ENCODE assay signal across 28 mouse cellular contexts in genomic region chr6:81751631-81752030, GRCm38 (mm10).
"Had no signal": no experiment of that assay in that cellular context is flagged by ENCODE, and none has a peak within 500 bp of the region (broad histone marks: within the 10 kb centered on the region; RNA-seq: fewer than 3 reads in every experiment).

No protein-coding gene starts in this region.

- DNase-seq: left cerebral cortex, postnatal 4 days; liver; liver, embryonic 13.5 days; liver, postnatal 0 days; lung, adult 18-20 months; lung, adult 2 months; lung, embryonic 14.5 days; lung, postnatal 10 days; lung, postnatal 14 days; lung, postnatal 36 days; lung, postnatal 4 days; midbrain, embryonic 14.5 days had no signal

- H3K4me3 ChIP-seq: limb, embryonic 10.5 days; limb, embryonic 12.5 days; limb, embryonic 13.5 days; limb, embryonic 15.5 days; liver, embryonic 12.5 days; liver, embryonic 13.5 days; liver, embryonic 15.5 days; lung, embryonic 15.5 days; megakaryocyte, embryonic 14.5 days; midbrain, embryonic 10.5 days; midbrain, embryonic 12.5 days; midbrain, embryonic 13.5 days; midbrain, embryonic 15.5 days; myocyte; neural tube, embryonic 12.5 days had no signal

- H3K27ac ChIP-seq: limb, embryonic 10.5 days; limb, embryonic 12.5 days; limb, embryonic 13.5 days; limb, embryonic 15.5 days; liver, embryonic 12.5 days; liver, embryonic 13.5 days; liver, embryonic 14.5 days; liver, embryonic 15.5 days; lung, embryonic 15.5 days; macrophage; midbrain, embryonic 10.5 days; midbrain, embryonic 12.5 days; midbrain, embryonic 13.5 days; midbrain, embryonic 15.5 days; neural tube, embryonic 12.5 days had no signal
